Mouse (Mus musculus): Measurements from ENCODE around the gene A730061H03Rik. TPM values are rescaled to one million over a fixed set of nuclear protein-coding genes. Genes with fewer than 3 reads are reported as not detected.
A peak's percentile ranks its signal among the peaks of the same experiment; 100 is the strongest.

A730061H03Rik gene
- total RNA-seq, 2 experiments from 2014 or later, result 1.0 to 1.2 TPM

DNA sequence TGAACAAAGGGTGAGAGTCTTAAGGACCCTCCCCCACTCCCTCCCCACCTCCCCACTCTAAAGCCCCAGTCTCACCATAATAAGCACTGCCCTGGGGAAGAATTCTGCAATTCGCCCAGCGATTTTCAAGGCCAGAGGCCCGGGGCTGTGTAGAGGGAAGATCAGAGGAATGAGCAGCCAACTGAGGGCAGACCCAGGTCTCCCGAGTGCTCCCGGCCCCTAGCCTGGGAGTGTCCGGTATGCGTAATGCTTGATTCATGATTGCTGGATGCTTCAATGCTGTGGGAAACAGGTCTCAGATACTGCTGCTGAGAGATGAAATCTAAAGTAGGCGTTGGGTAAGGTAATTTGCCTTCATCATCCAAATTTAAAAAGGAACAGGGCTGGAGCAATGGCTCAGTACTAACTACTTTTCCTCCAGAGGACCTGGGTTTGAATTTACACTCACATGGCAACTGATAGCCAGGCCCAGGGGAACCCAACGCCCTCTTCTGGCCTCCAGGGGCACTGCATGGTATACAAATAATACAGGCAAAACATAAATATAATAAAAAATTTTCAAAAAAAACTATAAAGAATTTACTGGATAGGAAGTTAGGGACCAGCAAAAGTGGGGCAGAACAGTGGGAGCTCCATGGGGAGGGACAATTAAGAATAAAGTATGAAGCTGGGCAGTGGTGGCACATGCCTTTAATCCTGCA lies 21.9 kb upstream of the A730061H03Rik start:
- no peak for DNase-seq (ENCODE audit: low spot score in 2 of 2)

DNA sequence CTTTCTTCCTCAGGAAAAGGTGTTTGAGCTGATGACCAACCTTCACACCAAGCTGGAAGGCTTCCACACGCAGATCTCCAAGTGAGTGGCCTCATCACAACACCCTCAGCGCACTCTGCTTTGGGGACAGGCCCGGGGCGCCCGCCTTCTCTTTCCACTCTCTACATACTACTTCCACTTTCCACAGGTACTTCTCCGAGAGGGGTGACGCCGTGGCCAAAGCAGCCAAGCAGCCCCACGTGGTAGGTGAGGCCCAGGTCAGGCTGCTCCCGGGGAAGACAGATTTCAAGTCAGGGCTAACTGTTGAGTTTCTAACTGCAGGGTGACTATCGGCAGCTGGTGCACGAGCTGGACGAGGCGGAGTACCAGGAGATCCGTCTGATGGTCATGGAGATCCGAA lies 20.5 kb upstream of the A730061H03Rik start:
- DNase-seq (ENCODE audit: low spot score in 2 of 2), result no peak

DNA sequence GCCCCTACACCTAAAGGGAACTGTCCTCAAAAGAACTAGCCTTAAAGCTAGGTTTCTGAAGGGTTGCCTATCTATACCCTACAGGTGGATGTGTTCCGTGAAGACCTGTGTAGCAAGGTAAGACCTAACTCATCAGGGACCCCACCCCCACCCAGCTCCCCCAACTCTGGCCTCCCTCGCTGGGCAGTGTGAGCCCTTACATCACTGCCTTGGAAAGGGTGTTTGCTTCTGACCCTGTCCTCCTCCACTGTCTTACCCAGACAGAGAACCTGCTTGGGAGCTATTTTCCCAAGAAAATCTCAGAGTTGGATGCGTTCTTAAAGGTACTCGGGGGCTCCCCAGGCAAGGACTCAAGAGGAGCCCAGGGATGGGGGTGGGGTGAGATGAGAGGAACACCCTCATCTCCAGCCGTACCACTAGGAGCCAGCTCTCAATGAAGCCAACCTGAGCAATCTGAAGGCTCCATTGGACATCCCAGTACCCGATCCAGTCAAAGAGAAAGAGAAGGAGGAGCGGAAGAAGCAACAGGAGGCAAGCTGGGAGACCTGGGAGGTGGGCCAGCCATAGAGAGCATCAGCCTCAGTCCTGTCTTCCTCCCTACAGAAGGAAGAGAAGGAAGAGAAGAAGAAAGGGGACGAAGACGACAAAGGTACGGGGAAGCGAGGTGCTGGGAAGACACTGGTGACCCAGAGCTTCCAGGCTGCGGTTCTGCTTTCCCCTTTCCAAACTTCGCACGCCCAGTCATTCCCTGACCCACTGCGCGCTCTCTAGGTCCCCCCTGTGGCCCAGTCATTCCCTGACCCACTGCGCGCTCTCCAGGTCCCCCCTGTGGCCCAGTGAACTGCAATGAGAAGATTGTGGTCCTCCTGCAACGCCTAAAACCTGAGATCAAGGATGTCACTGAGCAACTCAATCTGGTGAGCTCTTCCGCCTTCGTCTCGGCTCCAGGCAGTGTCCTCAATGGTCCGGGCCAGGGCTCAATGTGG lies 19.6 kb upstream of the A730061H03Rik start:
- DNase-seq (ENCODE audit: low spot score in 2 of 2), result no peak

DNA sequence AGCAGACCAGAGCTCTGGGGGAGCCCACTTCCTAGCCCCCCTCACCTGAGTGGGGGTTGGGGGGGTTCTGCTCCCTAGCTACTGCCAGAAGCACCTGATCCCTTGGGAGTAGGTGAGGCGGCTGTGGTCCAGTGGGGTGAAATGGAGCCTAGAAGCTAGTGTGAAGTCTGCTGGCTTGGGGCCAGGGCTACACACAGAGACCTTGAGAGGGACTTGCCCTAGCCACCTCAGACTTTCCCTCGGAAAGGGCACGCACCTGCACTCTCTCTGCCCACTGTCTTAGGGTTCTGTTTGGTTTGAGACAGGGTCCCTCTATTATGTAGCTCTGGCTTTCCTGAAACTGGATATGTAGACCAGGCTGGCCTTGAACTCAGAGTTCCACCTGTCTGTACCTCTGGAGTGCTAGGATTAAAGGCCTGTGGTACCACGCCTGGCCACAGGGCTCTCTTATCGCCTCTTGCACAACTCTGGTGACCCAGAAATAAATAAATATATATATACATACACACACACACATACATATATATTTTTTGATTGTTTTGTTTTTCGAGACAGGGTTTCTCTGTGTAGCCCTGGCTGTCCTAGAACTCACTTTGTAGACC lies 18.6 kb upstream of the A730061H03Rik start:
- DNase-seq (ENCODE audit: low spot score in 2 of 2), result peak in 1 of 2 experiments; percentile 48

DNA sequence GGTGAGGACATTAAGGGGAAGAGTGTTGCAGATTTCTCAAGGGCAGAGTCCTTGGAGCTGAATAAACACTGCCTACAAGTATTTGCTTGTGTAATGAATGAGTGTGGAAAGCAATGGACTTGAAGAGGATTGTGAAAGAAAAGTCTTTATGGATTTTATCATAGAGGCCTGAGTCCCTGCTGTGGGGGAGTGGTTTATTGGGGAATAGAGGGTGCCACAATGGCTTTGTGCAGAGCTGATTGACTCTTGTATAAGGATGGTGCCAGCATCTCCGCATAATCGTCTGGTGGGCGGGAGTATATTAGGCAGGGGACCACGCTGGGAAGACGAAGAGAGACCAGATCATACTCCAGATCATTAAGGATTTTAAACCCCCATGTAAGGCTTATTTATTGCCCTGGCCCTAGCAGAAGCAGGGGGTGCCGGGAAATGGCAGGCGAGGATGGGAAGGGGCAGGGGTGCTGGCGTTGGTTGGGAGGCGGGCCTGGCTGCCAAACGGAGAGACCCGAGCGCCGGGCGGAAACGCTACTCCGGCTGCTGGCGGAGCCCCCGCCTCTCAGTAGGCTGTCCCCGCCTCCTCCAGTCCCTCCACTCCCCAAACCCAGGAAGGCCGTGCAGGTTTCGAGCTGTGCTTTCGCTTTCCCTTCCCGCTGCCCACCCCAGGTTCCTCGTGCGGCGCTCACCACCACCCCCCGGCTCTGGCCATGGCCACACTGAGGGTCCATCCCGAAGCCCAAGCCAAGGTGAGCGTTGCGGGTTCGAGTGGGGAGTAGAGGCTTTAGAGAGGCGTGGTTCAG lies 17.9 kb upstream of the A730061H03Rik start, which contains the start of gene Psme1:
TSS of gene Psme1 (plus strand) at position 253 of the 797 bp plus-strand sequence.
- peak; percentile 58 to 70 for DNase-seq (ENCODE audit: low spot score in 2 of 2)

DNA sequence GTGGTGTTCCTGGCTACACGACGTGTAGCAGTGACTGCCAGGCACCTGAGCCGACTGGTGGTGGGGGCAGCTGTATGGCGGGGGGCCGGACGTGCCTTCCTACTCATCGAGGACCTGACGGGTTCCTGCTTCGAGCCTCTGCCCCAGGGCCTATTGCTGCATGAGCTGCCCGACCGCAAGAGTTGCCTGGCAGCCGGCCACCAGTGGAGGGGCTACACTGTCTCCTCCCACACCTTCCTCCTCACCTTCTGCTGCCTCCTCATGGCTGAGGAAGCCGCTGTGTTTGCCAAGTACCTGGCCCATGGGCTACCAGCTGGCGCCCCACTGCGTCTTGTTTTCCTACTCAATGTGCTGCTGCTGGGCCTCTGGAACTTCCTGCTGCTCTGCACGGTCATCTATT lies 16.2 kb upstream of the A730061H03Rik start:
- no peak for DNase-seq (ENCODE audit: low spot score in 2 of 2)

DNA sequence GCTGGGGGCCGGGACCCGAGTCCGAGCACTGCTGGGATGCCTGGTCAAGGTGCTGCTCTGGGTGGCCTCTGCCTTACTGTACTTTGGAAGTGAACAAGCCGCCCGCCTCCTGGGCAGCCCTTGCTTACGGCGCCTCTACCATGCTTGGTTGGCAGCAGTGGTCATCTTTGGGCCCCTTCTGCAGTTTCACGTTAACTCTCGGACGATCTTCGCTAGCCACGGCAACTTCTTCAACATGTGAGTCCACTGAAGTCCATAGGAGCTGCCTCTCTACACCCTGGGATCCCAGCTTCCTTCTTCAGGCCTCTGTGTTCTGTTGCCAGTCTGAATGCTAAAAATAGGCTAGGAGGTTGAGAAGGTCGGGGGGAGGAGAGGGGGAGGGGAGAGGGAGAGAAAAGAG lies 15.5 kb upstream of the A730061H03Rik start:
- DNase-seq (ENCODE audit: low spot score in 2 of 2), result no peak

DNA sequence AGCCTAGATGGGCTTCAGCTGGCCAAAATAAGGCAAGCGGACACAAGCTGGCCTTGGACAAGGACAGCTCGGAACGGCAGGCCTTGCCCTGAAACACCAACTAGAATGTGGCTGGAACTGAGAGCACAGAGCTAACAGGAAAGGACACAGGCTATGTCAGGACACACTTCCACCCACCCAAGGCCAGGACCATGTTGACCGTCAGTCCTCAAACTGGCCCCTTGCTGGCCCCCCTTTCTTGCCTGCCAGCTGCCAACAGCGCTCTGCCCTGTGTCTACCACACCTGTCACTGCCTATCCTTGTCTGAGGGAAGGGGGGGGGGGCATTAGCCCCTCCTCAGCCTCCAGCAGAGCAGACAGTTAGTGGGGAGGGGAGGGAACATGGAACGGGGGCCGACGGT lies 15.1 kb upstream of the A730061H03Rik start, which contains the start of gene Fitm1:
TSS of gene Fitm1 (plus strand) at position 316 of the 400 bp plus-strand sequence.
- no peak for DNase-seq (ENCODE audit: low spot score in 2 of 2)

DNA sequence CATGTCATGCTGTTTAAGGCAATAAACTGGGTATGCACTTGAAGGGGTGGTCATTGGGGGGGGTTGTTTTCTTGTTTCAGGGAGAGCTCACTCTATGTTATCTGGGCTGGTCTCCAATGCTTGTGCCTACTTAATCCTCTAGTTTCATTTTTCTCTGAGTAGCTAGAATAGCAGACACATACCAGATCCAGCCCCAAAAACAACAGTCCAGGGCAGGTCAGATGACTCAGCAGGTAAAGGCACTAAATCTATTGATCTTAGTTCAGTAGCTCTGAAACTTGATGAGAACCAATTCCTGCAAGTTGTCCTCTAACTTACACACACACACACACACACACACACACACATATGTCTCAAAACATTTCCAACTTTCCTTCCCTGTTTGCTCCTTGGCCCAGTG lies 11.6 kb upstream of the A730061H03Rik start:
- no peak for DNase-seq (ENCODE audit: low spot score in 2 of 2)

DNA sequence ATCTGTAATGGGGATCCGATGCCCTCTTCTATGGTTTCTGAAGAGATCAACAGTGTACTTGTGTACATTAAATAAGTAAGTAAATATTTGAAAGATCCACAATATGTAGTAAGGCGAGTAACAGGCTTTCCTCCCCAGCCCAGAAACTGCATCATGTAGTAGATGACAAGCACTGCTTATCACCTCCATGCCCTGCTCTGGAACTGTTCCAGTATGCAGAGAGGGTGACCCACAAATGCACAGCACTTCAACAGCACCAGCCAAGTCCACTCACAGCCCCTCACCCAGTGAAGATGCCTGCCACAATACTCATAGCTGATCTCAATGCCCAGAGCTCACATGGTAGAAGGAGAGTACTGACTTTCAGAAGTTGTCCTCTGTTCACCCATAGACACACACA lies 10.4 kb upstream of the A730061H03Rik start:
- no peak for DNase-seq (ENCODE audit: low spot score in 2 of 2)

DNA sequence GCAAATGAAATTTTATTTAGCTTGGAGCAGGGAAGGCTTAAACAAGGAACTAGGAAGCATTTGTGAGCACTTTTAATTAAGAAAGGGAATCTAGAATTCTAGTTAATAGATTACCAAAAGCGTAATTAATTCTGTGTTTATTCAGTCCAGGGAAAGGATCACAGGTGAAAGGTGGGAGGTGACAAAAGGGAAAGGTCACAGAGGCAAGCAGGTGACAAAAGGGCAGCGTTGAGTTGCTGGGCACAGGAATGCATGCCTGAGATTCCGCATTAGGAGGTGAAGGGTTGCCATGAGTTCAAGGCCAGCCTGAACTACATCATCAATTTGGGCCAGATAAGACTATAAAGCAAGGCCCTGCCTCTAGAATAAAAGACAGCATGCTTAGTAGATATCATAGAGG lies 7.3 kb upstream of the A730061H03Rik start:
- no peak for DNase-seq (ENCODE audit: low spot score in 2 of 2)

DNA sequence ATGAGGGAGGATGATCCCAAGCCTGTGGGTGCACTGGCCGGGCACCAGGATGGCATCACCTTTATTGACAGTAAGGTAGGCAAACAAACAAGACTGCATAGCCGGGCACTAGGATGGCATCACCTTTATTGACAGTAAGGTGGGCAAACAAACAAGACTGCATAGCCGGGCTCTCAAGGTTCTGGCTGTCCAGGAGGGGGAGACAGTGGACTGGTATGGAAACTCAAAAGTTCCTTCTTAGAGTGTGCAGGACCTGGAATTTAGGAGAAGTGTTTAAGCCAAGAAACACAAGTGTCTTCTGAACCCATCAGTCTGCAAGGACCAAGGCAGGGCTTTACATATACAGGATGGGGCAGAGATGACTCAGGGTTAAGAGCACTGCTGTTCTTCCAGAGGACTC lies 5.5 kb upstream of the A730061H03Rik start:
- DNase-seq (ENCODE audit: low spot score in 2 of 2), result no peak

DNA sequence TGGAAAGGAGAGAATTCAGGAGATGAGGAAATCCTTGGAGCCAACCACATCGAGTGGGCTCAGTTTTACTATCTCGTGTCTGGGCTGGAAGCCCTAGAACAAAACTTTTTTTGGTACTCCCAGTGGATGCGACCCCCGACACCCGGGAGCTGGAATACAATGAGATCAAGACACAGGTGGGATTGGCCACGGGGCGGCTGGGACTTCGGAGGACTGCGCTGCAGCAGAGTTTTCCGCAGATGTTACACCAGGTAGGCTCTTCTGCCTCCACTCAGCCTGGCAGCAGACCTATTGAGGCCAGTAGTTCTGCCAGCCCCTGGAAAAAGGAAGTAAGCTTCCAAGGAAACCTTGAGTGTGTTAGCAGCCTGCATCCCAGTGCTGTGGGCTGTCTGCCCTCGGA lies 3.0 kb upstream of the A730061H03Rik start:
- no peak for DNase-seq (ENCODE audit: low spot score in 2 of 2)

DNA sequence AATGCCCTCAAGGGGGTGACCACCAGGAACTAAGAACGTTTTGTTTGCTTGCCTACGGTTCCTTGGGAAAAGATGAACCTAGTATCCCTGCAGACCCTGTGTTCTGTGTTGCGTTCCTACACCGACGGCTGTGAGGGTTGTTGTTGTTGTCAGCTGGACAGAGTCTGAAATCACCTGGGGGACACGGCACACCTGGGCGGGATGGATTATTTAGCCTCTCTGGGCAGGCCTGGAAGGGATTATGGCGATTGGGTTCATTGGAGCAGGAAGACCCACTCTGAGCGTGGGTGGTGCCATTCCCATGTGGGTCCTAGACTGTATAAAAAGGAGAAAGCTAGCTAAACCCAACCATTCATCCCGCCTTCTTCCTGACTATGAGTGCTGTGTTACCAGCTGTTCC lies 1.7 kb upstream of the A730061H03Rik start:
- DNase-seq (ENCODE audit: low spot score in 2 of 2), result no peak

DNA sequence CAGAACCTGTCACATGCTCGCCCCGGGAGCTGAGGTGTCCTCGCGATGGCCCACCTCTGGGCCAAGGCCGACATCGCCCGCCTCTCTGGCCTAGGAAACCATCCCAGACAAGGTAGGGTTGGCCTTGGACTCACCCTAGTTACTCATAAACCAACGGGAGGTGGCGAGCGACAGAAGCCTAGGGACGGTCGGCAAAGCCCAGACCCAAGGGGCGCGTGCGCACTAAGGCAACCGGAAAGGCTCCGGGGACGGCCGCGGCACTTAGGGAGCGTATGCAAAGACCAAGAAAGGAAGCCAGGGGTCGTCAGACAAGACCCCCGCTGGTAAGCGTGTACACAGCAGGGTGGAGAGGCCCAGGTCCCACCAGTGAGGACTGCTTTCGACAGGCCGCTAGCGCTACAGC lies 406 bp downstream of the A730061H03Rik start, which contains the start of gene Dcaf11:
TSS of gene Dcaf11 (plus strand) at position 208 of the 403 bp plus-strand sequence.
- peak; percentile 70 to 87 for DNase-seq (ENCODE audit: low spot score in 2 of 2)

DNA sequence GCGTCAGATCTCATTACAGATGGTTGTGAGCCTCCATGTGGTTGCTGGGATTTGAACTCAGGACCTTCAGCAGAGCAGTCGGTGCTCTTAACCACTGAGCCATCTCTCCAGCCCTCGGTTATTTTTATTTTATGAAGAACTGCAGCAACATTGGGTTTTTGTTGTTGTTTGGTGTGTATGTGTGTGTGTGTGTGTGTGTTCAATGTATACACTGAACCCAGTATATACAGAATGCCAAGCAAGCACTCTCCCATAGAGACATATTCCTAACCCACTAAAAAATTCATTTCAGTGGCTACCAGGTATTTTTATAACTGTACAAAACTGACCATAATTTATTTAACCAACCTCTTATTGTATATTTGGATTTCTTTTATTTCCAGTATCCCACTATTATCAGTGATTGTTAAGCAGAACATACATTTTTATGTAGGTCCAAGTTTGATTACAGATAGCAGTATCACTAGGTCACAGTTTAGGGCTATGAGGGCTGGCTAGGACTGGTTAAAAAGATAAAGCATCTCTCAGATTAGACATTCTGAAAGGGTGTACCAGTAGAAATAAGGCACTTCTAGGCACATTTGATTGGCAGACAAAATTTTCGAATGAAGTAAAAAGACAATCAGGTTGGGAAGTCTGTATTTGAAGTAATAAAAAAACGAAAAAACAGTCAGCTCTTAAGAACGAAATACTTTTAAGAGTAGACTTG lies 1.3 kb downstream of the A730061H03Rik start:
- DNase-seq (ENCODE audit: low spot score in 2 of 2), result no peak

DNA sequence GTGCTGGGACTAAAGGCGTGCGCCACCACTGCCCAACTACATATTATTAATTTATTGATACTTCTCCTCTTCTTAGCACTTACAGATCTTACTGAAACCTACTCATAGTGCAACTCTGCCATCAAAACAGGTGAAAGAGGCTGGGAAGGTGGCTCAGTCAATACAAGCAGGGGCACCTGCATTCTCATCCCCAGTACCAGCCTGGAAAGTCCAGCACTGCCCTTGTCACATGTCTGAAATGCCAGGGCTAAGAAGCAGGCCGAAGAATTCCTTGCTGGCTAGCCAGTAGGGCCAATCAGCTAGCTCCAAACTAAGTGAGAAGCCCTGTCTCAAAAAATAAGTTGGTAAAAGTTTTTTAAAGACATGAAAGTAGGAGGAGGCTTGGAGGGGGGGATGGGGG lies 2.6 kb downstream of the A730061H03Rik start:
- DNase-seq (ENCODE audit: low spot score in 2 of 2), result no peak

DNA sequence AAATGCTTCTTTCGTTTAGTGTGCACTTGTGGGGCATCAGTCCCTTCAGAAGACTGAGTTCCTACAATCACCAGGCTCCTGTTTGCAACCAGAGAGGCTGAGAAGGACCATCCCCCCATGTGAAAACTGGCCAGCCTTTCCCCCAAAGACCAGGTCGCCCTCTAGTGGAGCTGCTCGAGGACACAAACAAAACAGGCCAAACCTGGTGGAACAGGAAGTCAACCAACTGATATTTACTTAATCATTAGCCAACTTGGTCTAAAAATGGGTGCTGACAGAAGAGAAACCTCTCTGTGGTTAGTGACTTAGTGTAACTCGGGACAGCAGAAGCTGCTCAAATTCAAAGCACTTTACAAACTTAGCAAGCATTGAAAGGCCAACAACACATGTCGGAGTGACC lies 3.2 kb downstream of the A730061H03Rik start:
- DNase-seq (ENCODE audit: low spot score in 2 of 2), result peak; percentile 43 to 67

DNA sequence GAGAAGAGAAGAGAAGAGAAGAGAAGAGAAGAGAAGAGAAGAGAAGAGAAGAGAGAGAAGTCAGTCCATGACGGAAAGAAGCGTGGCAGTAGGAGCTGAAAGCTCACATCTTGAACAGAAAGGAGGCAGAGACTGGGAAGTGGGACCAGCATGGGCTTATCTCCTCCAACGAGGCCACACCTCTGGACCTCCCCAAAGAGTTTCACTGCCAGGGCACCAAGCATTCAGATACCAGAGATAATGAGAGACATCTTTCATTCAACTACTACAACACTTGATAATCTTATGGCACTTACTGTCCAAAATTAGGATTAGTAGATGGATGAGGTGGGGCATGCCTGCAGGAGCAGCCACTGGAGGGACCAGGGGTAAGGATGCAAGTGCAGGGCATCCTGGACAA lies 4.4 kb downstream of the A730061H03Rik start:
- DNase-seq (ENCODE audit: low spot score in 2 of 2), result no peak

DNA sequence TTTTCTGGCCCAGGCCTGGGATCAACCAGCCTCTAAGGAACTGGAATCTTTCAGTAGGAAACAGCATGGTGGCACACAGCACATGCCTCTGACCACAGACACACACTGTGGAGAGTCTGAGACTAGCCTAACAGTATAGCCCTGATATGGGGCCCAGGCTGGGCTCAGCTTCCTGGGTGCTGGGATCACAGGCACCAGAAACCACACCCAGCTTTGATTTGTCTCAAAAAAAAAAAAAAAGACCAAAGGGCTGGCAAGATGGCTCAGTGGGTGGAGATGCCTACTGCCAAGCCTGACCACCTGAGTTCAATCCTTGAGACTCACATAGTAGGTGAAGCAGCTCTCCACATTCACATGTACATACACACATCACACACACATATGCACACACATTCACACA lies 5.6 kb downstream of the A730061H03Rik start:
- DNase-seq (ENCODE audit: low spot score in 2 of 2), result no peak

Measured in adrenal gland, postnatal 4 days (tissue).